Mouse (Mus musculus): Measurements from ENCODE around the gene Anp32b.

DNA sequence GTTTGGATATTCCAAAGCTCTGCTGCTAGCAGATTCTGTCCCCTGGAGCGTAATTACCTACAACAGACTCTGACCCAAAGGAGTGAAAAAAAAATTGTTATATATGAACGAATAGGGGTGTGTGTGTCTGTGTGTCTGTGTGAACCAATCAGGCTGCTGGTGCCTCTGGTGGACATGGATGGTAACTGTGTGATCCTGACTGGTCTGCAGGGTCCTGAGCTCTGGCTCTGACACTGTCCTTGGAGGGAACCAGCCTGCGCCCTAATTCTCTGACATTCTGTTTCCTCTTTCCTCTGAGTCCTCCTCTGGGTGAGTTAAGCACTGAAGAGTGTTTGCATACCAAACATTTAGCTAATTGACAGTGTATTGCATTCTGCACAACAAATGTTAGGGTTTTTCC is 33.2 kb upstream of the Anp32b start:
- TF ChIP-seq CTCF (IDR thresholded peaks at IDR 0.05 in 2 of 3, conservative IDR thresholded peaks at IDR 0.05 in 1 of 3; ENCODE audit: control insufficient read depth in 1 of 3, insufficient read depth in 1 of 3, low read depth in 2 of 3, low read length in 3 of 3, poor library complexity in 1 of 3, severe bottlenecking in 1 of 3) (peak in 2 of 3 experiments; percentile 18 to 23; a peak in 3 of 6 replicates), POLR2AphosphoS5 (IDR thresholded peaks at IDR 0.05; ENCODE audit: borderline replicate concordance, low read depth, low read length) (no peak), MXI1 (IDR thresholded peaks at IDR 0.05; ENCODE audit: low read depth, low read length) (no peak), POLR2A (IDR thresholded peaks at IDR 0.05; ENCODE audit: control insufficient read depth in 1 of 2, insufficient read depth in 1 of 2, low read depth in 1 of 2, low read length in 2 of 2, poor library complexity in 1 of 2) (no peak), MAX (IDR thresholded peaks at IDR 0.05; ENCODE audit: low read length) (no peak), USF1 (IDR thresholded peaks at IDR 0.05; ENCODE audit: low read depth, low read length) (no peak), TAL1 (IDR thresholded peaks at IDR 0.05; ENCODE audit: low read length) (no peak), TCF12 (IDR thresholded peaks at IDR 0.05; ENCODE audit: low read depth, low read length) (no peak), NELFE (IDR thresholded peaks at IDR 0.05; ENCODE audit: low read depth, low read length) (no peak), ELF1 (IDR thresholded peaks at IDR 0.05; ENCODE audit: low read depth, low read length) (no peak), RAD21 (IDR thresholded peaks at IDR 0.05; ENCODE audit: low read depth, low read length) (no peak; the same call in 1 of the 2 replicates), BHLHE40 (IDR thresholded peaks at IDR 0.05; ENCODE audit: borderline replicate concordance, low read depth, low read length) (no peak)
